Mouse (Mus musculus) liver, embryonic 11.5 days (tissue): ENCODE results near the gene Plekhg4. TPM values are rescaled to one million over a fixed set of nuclear protein-coding genes. Genes with fewer than 3 reads are reported as not detected.

Experiments used
- ATAC-seq: fragments of 200-750 bp; cut with Nextera tagmentation; replicated peaks from 2 replicates; pipeline ENCODE4 v1.8.0; 2017; ENCODE audit warnings: moderate number of reproducible peaks, mild to moderate bottlenecking, moderate TSS enrichment, moderate library complexity; ENCODE audit not compliant: low FRiP score
- DNase-seq: peaks from one replicate; pipeline ENCODE4 v3.0.0-alpha.2; 2017; ENCODE audit warnings: low spot score
- H3K27ac ChIP-seq: fragments of 300-500 bp; sonication (generic); 2 replicates; pipeline ENCODE4 v1.5.1; 2014; ENCODE audit warnings: mild to moderate bottlenecking, low read depth, low read length, control low read depth
- H3K27me3 ChIP-seq: fragments of 300-500 bp; sonication (generic); replicated peaks from 2 replicates; pipeline ENCODE4 v1.6.1; 2014; ENCODE audit warnings: low read length, mixed read lengths; ENCODE audit not compliant: control insufficient read depth, insufficient read depth
- H3K36me3 ChIP-seq: fragments of 300-500 bp; sonication (generic); 2 replicates; pipeline ENCODE4 v1.6.1; 2014; ENCODE audit warnings: mild to moderate bottlenecking, low read length, moderate library complexity, mixed read lengths; ENCODE audit not compliant: control insufficient read depth, insufficient read depth
- H3K4me1 ChIP-seq: fragments of 300-500 bp; sonication (generic); replicated peaks from 2 replicates; pipeline ENCODE4 v1.6.1; 2014; ENCODE audit warnings: low read length, mixed read lengths; ENCODE audit not compliant: control insufficient read depth, insufficient read depth
- H3K4me2 ChIP-seq: fragments of 300-500 bp; sonication (generic); 2 replicates; pipeline ENCODE4 v1.6.1; 2014; ENCODE audit warnings: mild to moderate bottlenecking, control low read depth, moderate library complexity
- H3K4me3 ChIP-seq: fragments of 300-500 bp; sonication (generic); 2 replicates; pipeline ENCODE4 v1.5.1; 2014; ENCODE audit warnings: low read depth, low read length, control low read depth
- H3K9ac ChIP-seq: fragments of 300-500 bp; sonication (generic); 2 replicates; pipeline ENCODE4 v1.6.1; 2014; ENCODE audit warnings: low read depth, low read length, control low read depth
- H3K9me3 ChIP-seq: fragments of 300-500 bp; sonication (generic); 2 replicates; pipeline ENCODE4 v1.6.1; 2016; ENCODE audit warnings: low read length, inconsistent platforms, mixed read lengths; ENCODE audit not compliant: control insufficient read depth
- WGBS: fragments of 180-500 bp; shearing (Covaris S2); extraction: QIAGEN DNeasy Blood & Tissue Kit; methylation state at CpG from one replicate; pipeline ENCODE4 v1.1.7; 2014; 5-methylcytosine and 5-hydroxymethylcytosine counted together
- polyA plus RNA-seq: library from polyadenylated mRNA; unstranded; fragments of >200 nt; fragmentation: Nextera tagmentation; extraction: Ambion mirVana; gene quantifications from 2 replicates; pipeline ENCODE4 v1.2.1, GENCODE M21; 2014

Plekhg4 gene
- polyA plus RNA-seq, 1 experiment from 2014 or later: not detected

- Histone ChIP-seq H3K27me3 (no peaks in the 10 kb centered on the region), H3K9me3 (no peaks in the 10 kb centered on the region), H3K9ac (no peak overlapping the region), H3K36me3 (no peaks in the 10 kb centered on the region), H3K4me2 (no peak overlapping the region), H3K4me1 (no peaks in the 10 kb centered on the region), H3K4me3 (no peak overlapping the region), H3K27ac (no peak overlapping the region)
- DNase-seq (no peak), ATAC-seq (no peak)
- 83% methylated on average over 8 of the region's 8 CpGs for WGBS
These were observed 30.4 kb downstream of the Plekhg4 start for GRCm38 (mm10) chr8:105403467-105403866.

GRCm38 (mm10) chr8:105404496-105404895 lies 31.4 kb downstream of the Plekhg4 start:
- Histone ChIP-seq H3K9ac (no peak overlapping the region), H3K4me1 (no peaks in the 10 kb centered on the region), H3K4me3 (no peak overlapping the region), H3K4me2 (no peak overlapping the region), H3K36me3 (no peaks in the 10 kb centered on the region), H3K27me3 (no peaks in the 10 kb centered on the region), H3K9me3 (no peaks in the 10 kb centered on the region), H3K27ac (no peak overlapping the region)
- ATAC-seq (no peak), DNase-seq (no peak)
- WGBS: 63% methylated on average over 1 of the region's 1 CpGs

GRCm38 (mm10) chr8:105406416-105406815 lies 33.3 kb downstream of the Plekhg4 start:
- Histone ChIP-seq H3K9me3 (no peaks in the 10 kb centered on the region), H3K4me2 (no peak overlapping the region), H3K27ac (no peak overlapping the region), H3K9ac (no peak overlapping the region), H3K27me3 (no peaks in the 10 kb centered on the region), H3K4me3 (no peak overlapping the region), H3K36me3 (no peaks in the 10 kb centered on the region), H3K4me1 (no peaks in the 10 kb centered on the region)
- ATAC-seq (no peak), DNase-seq (no peak)
- WGBS: 75% methylated on average over 10 of the region's 10 CpGs

- no peak for ATAC-seq
- DNase-seq: no peak
- H3K9me3 ChIP-seq: no peaks in the 10 kb centered on the region
- H3K36me3 ChIP-seq: no peaks in the 10 kb centered on the region
- H3K27me3 ChIP-seq: peaks cover 15% of the 10 kb centered on the region
- WGBS: 60% methylated on average over 7 of the region's 7 CpGs
- no peak overlapping the region for H3K9ac ChIP-seq
- H3K4me1 ChIP-seq: 0 out of 2 replicates have a peak, but pooled peaks cover 2% of the 10 kb centered on the region
- H3K27ac ChIP-seq: no peak overlapping the region
- H3K4me3 ChIP-seq: no peak overlapping the region
- H3K4me2 ChIP-seq: no peak overlapping the region
These were observed 35.3 kb downstream of the Plekhg4 start for GRCm38 (mm10) chr8:105408331-105408730.

- ATAC-seq: no peak
- 93% methylated on average over 6 of the region's 6 CpGs for WGBS
- H3K9ac ChIP-seq: no peak overlapping the region
These were observed 36.9 kb downstream of the Plekhg4 start for GRCm38 (mm10) chr8:105409947-105410346.

GRCm38 (mm10) chr8:105413391-105413790 lies 40.3 kb downstream of the Plekhg4 start, which contains the start of the genes Kctd19 and Lrrc36:
Gene Kctd19, minus strand, starts transcription at chr8:105413502.
Gene Lrrc36, plus strand, starts transcription at chr8:105413571.
- DNase-seq (peak; percentile 77), ATAC-seq (peak; percentile 85)
- no peaks in the 10 kb centered on the region for H3K36me3 ChIP-seq
- no peaks in the 10 kb centered on the region for H3K9me3 ChIP-seq
- H3K4me3 ChIP-seq: peak within 1 kb of the TSS; percentile 22; the same call in 1 of the 2 replicates
- no peak within 1 kb of the TSS for H3K27ac ChIP-seq
- H3K4me1 ChIP-seq: 0 out of 2 replicates have a peak, but pooled peaks cover 2% of the 10 kb centered on the region
- under 1% methylated on average over 34 of the region's 34 CpGs for WGBS
- peaks cover 26% of the 10 kb centered on the region for H3K27me3 ChIP-seq
- H3K4me2 ChIP-seq: peak within 1 kb of the TSS; percentile 65
- H3K9ac ChIP-seq: no peak within 1 kb of the TSS

More at GRCm38 (mm10) chr8:105409947-105410346, 36.9 kb downstream of the Plekhg4 start:
- no peaks in the 10 kb centered on the region for H3K36me3 ChIP-seq
- H3K27ac ChIP-seq: no peak overlapping the region
- H3K4me1 ChIP-seq: 0 out of 2 replicates have a peak, but pooled peaks cover 2% of the 10 kb centered on the region
- H3K4me2 ChIP-seq: no peak overlapping the region
- DNase-seq: no peak
- H3K27me3 ChIP-seq: peaks cover 24% of the 10 kb centered on the region
- no peaks in the 10 kb centered on the region for H3K9me3 ChIP-seq
- H3K4me3 ChIP-seq: no peak overlapping the region

GRCm38 (mm10) chr8:105418992-105419391 lies 45.9 kb downstream of the Plekhg4 start:
- ATAC-seq (no peak), DNase-seq (peak; percentile 11)
- WGBS: 84% methylated on average over 2 of the region's 2 CpGs
- Histone ChIP-seq H3K9ac (no peak overlapping the region), H3K4me3 (no peak overlapping the region), H3K27me3 (peaks cover 10% of the 10 kb centered on the region), H3K9me3 (no peaks in the 10 kb centered on the region), H3K4me2 (no peak overlapping the region), H3K27ac (no peak overlapping the region), H3K4me1 (no peaks in the 10 kb centered on the region), H3K36me3 (no peaks in the 10 kb centered on the region)

GRCm38 (mm10) chr8:105419800-105420199 lies 46.7 kb downstream of the Plekhg4 start:
- WGBS: 89% methylated on average over 4 of the region's 4 CpGs
- ATAC-seq (no peak), DNase-seq (no peak)
- Histone ChIP-seq H3K27me3 (peaks cover 6% of the 10 kb centered on the region), H3K36me3 (no peaks in the 10 kb centered on the region), H3K4me1 (no peaks in the 10 kb centered on the region), H3K27ac (no peak overlapping the region), H3K4me2 (no peak overlapping the region), H3K4me3 (no peak overlapping the region), H3K9me3 (no peaks in the 10 kb centered on the region), H3K9ac (no peak overlapping the region)

GRCm38 (mm10) chr8:105422006-105422405 lies 48.9 kb downstream of the Plekhg4 start:
- no peak overlapping the region for H3K27ac ChIP-seq
- no peak for ATAC-seq
- H3K9me3 ChIP-seq: no peaks in the 10 kb centered on the region
- no peak overlapping the region for H3K9ac ChIP-seq
- H3K4me1 ChIP-seq: no peaks in the 10 kb centered on the region
- DNase-seq: no peak
- H3K4me3 ChIP-seq: no peak overlapping the region
- no peaks in the 10 kb centered on the region for H3K36me3 ChIP-seq
- H3K27me3 ChIP-seq: 0 out of 2 replicates have a peak, but pooled peaks cover 2% of the 10 kb centered on the region
- WGBS: 61% methylated on average over 1 of the region's 1 CpGs
- no peak overlapping the region for H3K4me2 ChIP-seq
